Mouse (Mus musculus) bone marrow, adult 2 months (tissue): Measurements from ENCODE around the gene Adgrb2.

Source experiments
- CTCF ChIP-seq: fragments of 200-500 bp; IDR thresholded peaks from 2 replicates; pipeline ENCODE4 v1.5.1; 2011; ENCODE audit warnings: low read length, control low read depth; ENCODE audit not compliant: control insufficient read depth, insufficient read depth
- POLR2A ChIP-seq: fragments of 200-500 bp; IDR thresholded peaks from 2 replicates; pipeline ENCODE4 v1.6.1; 2011; ENCODE audit warnings: low read depth, mild to moderate bottlenecking, control low read depth, low read length, borderline replicate concordance; ENCODE audit not compliant: control insufficient read depth

DNA sequence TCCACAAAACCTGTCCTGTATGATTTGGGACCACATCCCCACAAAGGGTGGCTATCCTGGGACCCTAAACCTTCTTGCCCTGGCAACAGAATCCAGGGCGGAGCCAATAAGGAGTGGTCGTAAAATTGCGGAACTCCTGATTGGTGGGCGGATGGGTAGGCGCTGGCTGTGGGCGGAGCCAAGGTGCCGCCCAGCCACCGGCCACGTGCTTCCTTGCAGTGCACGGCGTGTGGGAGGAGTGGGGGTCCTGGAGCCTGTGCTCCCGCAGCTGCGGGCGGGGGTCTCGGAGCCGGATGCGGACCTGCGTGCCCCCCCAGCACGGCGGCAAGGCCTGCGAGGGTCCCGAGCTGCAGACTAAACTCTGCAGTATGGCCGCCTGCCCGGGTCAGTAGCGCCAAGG lies 21.9 kb downstream of the Adgrb2 start:
- no peak for TF ChIP-seq CTCF
- TF ChIP-seq POLR2A, result no peak
